Mouse (Mus musculus) hindbrain, embryonic 15.5 days (tissue): ENCODE measurements around the gene Prr23a2. TPM values are rescaled to one million over a fixed set of nuclear protein-coding genes. Genes with fewer than 3 reads are reported as not detected.
"Not testable (repeated sequence)": the region's sequence is repeated elsewhere in the genome, so short reads cannot be mapped to it uniquely, and the experiment has no call there.

Experiments
- ATAC-seq: fragments of 200-750 bp; cut with Nextera tagmentation; 2 replicates; pipeline ENCODE4 v1.8.0; 2017; ENCODE audit warnings: low read depth, moderate number of reproducible peaks, moderate TSS enrichment; ENCODE audit not compliant: low FRiP score
- H3K27ac ChIP-seq: fragments of 300-500 bp; sonication (generic); replicated peaks from 2 replicates; pipeline ENCODE4 v1.5.1; 2015; ENCODE audit warnings: mild to moderate bottlenecking, inconsistent platforms
- H3K27me3 ChIP-seq: fragments of 300-500 bp; sonication (generic); 2 replicates; pipeline ENCODE4 v1.6.1; 2015; ENCODE audit warnings: control low read depth, inconsistent platforms
- H3K36me3 ChIP-seq: fragments of 300-500 bp; sonication (generic); 2 replicates; pipeline ENCODE4 v1.6.1; 2015; ENCODE audit warnings: control low read depth, inconsistent platforms
- H3K4me1 ChIP-seq: fragments of 300-500 bp; sonication (generic); replicated peaks from 2 replicates; pipeline ENCODE4 v1.6.1; 2015; ENCODE audit warnings: control low read depth, inconsistent platforms
- H3K4me2 ChIP-seq: fragments of 300-500 bp; sonication (generic); 2 replicates; pipeline ENCODE4 v1.6.1; 2015; ENCODE audit warnings: moderate library complexity, mild to moderate bottlenecking, inconsistent platforms
- H3K4me3 ChIP-seq: fragments of 300-500 bp; sonication (generic); 2 replicates; pipeline ENCODE4 v1.5.1; 2015; ENCODE audit warnings: mild to moderate bottlenecking, inconsistent platforms
- H3K9ac ChIP-seq: fragments of 300-500 bp; sonication (generic); 2 replicates; pipeline ENCODE4 v1.6.1; 2015; ENCODE audit warnings: inconsistent platforms
- H3K9me3 ChIP-seq: fragments of 300-500 bp; sonication (generic); 2 replicates; pipeline ENCODE4 v1.6.1; 2016; ENCODE audit warnings: control low read depth, inconsistent platforms
- WGBS: fragments of 180-500 bp; shearing (Covaris S2); methylation state at CpG from one replicate; pipeline ENCODE4 v1.1.7; 2015; 5-methylcytosine and 5-hydroxymethylcytosine counted together
- polyA plus RNA-seq: library from polyadenylated mRNA; unstranded; fragments of >200 nt; fragmentation: Nextera tagmentation; extraction: Ambion mirVana; gene quantifications from 2 replicates; pipeline ENCODE4 v1.2.1, GENCODE M21; 2015

Gene Prr23a2
- polyA plus RNA-seq, result not detected in 2 replicates

DNA sequence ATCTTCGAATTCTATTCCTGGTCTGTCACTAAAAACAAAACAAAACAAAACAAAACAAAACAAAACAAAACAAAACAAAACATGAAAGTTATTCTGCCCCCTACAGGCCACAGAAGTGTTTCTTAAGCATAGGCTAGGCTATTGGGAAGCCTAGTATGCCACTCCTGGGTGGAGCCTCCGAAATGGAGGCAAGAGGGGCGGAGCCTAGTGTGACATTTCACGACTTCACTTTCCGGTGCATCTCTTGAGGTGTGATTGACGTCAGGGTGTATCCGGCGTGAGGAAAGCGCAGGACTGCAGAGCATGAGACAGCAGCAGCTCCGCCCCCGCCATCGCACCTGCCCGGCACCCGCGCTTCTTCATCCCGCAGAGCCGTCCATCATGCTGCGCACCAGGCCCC, at the start of gene Prr23a2:
TSS of gene Prr23a2 (plus strand) at position 285 of the 400 bp plus-strand sequence.
- H3K9ac ChIP-seq, result no peak within 1 kb of the TSS
- H3K36me3 ChIP-seq, result no peaks in the 10 kb centered on the region
- WGBS, result 81% methylated on average over 18 of the region's 18 CpGs
- H3K4me1 ChIP-seq, result no peaks in the 10 kb centered on the region
- no peak within 1 kb of the TSS for H3K27ac ChIP-seq
- no peak within 1 kb of the TSS for H3K4me2 ChIP-seq
- H3K9me3 ChIP-seq, result no peaks in the 10 kb centered on the region
- H3K4me3 ChIP-seq, result no peak within 1 kb of the TSS
- no peak for ATAC-seq
- no peaks in the 10 kb centered on the region for H3K27me3 ChIP-seq

DNA sequence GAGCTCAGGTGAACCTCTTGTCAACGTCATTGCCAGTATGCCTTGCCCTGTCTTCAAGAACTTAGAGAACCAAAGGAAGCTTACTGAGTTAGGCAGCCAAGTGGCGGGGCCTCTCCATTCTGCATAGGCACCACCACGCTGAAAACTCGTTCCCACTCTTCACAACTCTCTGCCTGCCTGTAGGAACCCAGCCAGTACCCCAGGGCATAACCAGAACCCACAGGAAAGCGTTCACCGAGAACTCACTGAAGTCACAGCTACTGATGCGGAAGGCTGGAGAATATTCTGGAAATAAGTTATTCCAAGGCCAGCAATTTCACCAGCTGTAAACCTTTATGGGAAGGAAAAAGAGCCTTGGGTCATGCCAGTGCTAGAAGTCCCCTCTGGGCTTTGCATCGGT, 48.7 kb upstream of the Prr23a2 start:
- no peaks in the 10 kb centered on the region for H3K36me3 ChIP-seq
- no peak overlapping the region for H3K4me3 ChIP-seq
- WGBS, result 89% methylated on average over 8 of the region's 8 CpGs
- H3K4me1 ChIP-seq, result no peaks in the 10 kb centered on the region
- H3K27ac ChIP-seq, result no peak overlapping the region
- H3K27me3 ChIP-seq, result no peaks in the 10 kb centered on the region
- H3K9me3 ChIP-seq, result no peaks in the 10 kb centered on the region
- no peak for ATAC-seq
- H3K4me2 ChIP-seq, result no peak overlapping the region
- H3K9ac ChIP-seq, result no peak overlapping the region

- not testable (repeated sequence) for ATAC-seq, H3K27ac ChIP-seq, H3K27me3 ChIP-seq, H3K9me3 ChIP-seq, H3K36me3 ChIP-seq, H3K4me3 ChIP-seq, H3K9ac ChIP-seq, H3K4me1 ChIP-seq, H3K4me2 ChIP-seq
- WGBS, result 63% methylated on average over 2 of the region's 2 CpGs
These were observed 46.8 kb upstream of the Prr23a2 start for GRCm38 (mm10) chr9:98809526-98809925.

GRCm38 (mm10) chr9:98816066-98816465, 40.2 kb upstream of the Prr23a2 start:
- no peak overlapping the region for H3K27ac ChIP-seq
- H3K36me3 ChIP-seq, result no peaks in the 10 kb centered on the region
- H3K9ac ChIP-seq, result no peak overlapping the region
- no peak for ATAC-seq
- H3K9me3 ChIP-seq, result no peaks in the 10 kb centered on the region
- 75% methylated on average over 3 of the region's 3 CpGs for WGBS
- no peaks in the 10 kb centered on the region for H3K27me3 ChIP-seq
- H3K4me2 ChIP-seq, result no peak overlapping the region
- H3K4me1 ChIP-seq, result no peaks in the 10 kb centered on the region
- H3K4me3 ChIP-seq, result no peak overlapping the region

DNA sequence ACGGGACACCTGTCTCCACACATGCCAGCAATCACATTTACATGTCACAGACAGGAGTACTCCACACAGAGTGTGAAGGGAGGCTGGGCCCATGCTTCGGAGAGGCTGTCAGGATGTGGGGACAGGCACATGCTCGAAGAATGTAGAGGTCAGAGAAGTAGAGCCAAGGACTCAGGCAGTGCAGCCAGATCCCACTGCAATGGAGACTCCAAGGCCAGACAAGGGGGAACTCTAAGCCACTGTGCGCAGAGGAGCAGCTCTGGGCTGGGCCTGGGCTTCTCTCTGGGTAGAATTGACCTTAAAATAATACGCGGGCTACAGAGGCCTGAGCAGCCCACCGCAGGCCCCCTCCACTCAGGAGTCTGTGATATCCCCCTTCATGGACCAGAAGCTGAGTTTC, 38.7 kb upstream of the Prr23a2 start:
- no peaks in the 10 kb centered on the region for H3K36me3 ChIP-seq
- H3K4me1 ChIP-seq, result no peaks in the 10 kb centered on the region
- H3K9me3 ChIP-seq, result no peaks in the 10 kb centered on the region
- 90% methylated on average over 7 of the region's 7 CpGs for WGBS
- no peak overlapping the region for H3K4me2 ChIP-seq
- ATAC-seq, result no peak
- H3K4me3 ChIP-seq, result no peak overlapping the region
- H3K27ac ChIP-seq, result no peak overlapping the region
- H3K27me3 ChIP-seq, result no peaks in the 10 kb centered on the region
- H3K9ac ChIP-seq, result no peak overlapping the region

- Histone ChIP-seq H3K9me3 (no peaks in the 10 kb centered on the region), H3K4me1 (no peaks in the 10 kb centered on the region), H3K4me2 (no peak overlapping the region), H3K27me3 (no peaks in the 10 kb centered on the region), H3K36me3 (no peaks in the 10 kb centered on the region), H3K9ac (no peak overlapping the region), H3K27ac (no peak overlapping the region), H3K4me3 (no peak overlapping the region)
- no peak for ATAC-seq
- WGBS, result 79% methylated on average over 5 of the region's 5 CpGs
These were observed 37.3 kb upstream of the Prr23a2 start for GRCm38 (mm10) chr9:98818971-98819370.

GRCm38 (mm10) chr9:98819481-98819880, 36.8 kb upstream of the Prr23a2 start:
- H3K4me2 ChIP-seq, result no peak overlapping the region
- H3K4me3 ChIP-seq, result no peak overlapping the region
- WGBS, result 88% methylated on average over 2 of the region's 2 CpGs
- no peaks in the 10 kb centered on the region for H3K36me3 ChIP-seq
- H3K27ac ChIP-seq, result no peak overlapping the region
- H3K4me1 ChIP-seq, result no peaks in the 10 kb centered on the region
- no peak for ATAC-seq
- H3K27me3 ChIP-seq, result no peaks in the 10 kb centered on the region
- no peak overlapping the region for H3K9ac ChIP-seq
- H3K9me3 ChIP-seq, result no peaks in the 10 kb centered on the region

- Histone ChIP-seq H3K27me3 (no peaks in the 10 kb centered on the region), H3K4me1 (no peaks in the 10 kb centered on the region), H3K9ac (no peak overlapping the region), H3K36me3 (no peaks in the 10 kb centered on the region), H3K4me3 (no peak overlapping the region), H3K9me3 (no peaks in the 10 kb centered on the region), H3K4me2 (no peak overlapping the region), H3K27ac (no peak overlapping the region)
- no peak for ATAC-seq
- WGBS, result 87% methylated on average over 4 of the region's 4 CpGs
These were observed 35.8 kb upstream of the Prr23a2 start for GRCm38 (mm10) chr9:98820461-98820860.

- Histone ChIP-seq H3K4me2 (no peak overlapping the region), H3K36me3 (no peaks in the 10 kb centered on the region), H3K9me3 (no peaks in the 10 kb centered on the region), H3K4me3 (no peak overlapping the region), H3K27me3 (no peaks in the 10 kb centered on the region), H3K9ac (no peak overlapping the region), H3K27ac (no peak overlapping the region), H3K4me1 (no peaks in the 10 kb centered on the region)
- no peak for ATAC-seq
These were observed 35.2 kb upstream of the Prr23a2 start for GRCm38 (mm10) chr9:98821067-98821466.

- Histone ChIP-seq H3K27ac (no peak overlapping the region), H3K9me3 (no peaks in the 10 kb centered on the region), H3K4me2 (no peak overlapping the region), H3K4me1 (no peaks in the 10 kb centered on the region), H3K27me3 (no peaks in the 10 kb centered on the region), H3K4me3 (no peak overlapping the region), H3K9ac (no peak overlapping the region), H3K36me3 (no peaks in the 10 kb centered on the region)
- no peak for ATAC-seq
- 87% methylated on average over 7 of the region's 7 CpGs for WGBS
These were observed 32.5 kb upstream of the Prr23a2 start for GRCm38 (mm10) chr9:98823805-98824204.

GRCm38 (mm10) chr9:98829508-98829907, 26.8 kb upstream of the Prr23a2 start:
- Histone ChIP-seq H3K4me3 (no peak overlapping the region), H3K36me3 (no peaks in the 10 kb centered on the region), H3K27me3 (no peaks in the 10 kb centered on the region), H3K4me1 (no peaks in the 10 kb centered on the region), H3K9ac (no peak overlapping the region), H3K9me3 (no peaks in the 10 kb centered on the region), H3K4me2 (no peak overlapping the region), H3K27ac (no peak overlapping the region)
- no peak for ATAC-seq
- 76% methylated on average over 5 of the region's 5 CpGs for WGBS

DNA sequence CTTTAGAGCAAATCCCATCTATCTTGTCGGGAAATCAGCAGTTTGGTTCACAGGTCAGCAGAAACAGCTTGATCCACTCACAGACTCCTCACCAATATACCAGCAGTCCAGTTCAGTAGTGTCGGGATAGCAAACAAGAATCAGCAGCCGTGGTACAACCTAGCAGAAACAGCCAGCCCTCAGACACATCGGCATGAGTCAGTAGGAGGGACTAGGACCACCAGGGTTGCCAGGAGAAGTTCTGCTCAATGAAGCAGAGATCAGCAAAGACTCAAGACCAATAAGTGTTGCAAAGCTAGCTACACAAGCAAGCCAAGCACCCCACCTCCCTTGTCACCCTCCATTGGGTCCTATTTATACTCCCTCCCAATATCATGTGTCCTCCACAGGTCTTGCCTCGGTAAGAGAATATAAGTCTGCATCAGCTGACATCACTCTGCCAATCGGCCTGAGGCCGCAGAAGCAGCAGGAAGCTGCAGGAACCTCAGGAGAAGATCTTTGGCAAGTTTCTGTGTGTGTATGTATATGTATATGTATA, 18.7 kb upstream of the Prr23a2 start:
- Histone ChIP-seq H3K4me3 (no peak overlapping the region), H3K36me3 (no peaks in the 10 kb centered on the region), H3K4me2 (no peak overlapping the region), H3K9ac (no peak overlapping the region), H3K4me1 (no peaks in the 10 kb centered on the region), H3K9me3 (no peaks in the 10 kb centered on the region), H3K27ac (no peak overlapping the region), H3K27me3 (no peaks in the 10 kb centered on the region)
- 81% methylated on average over 7 of the region's 7 CpGs for WGBS
- no peak for ATAC-seq

GRCm38 (mm10) chr9:98842117-98842516, 14.2 kb upstream of the Prr23a2 start, which contains the start of gene Prr23a1:
Gene Prr23a1 (plus strand): TSS chr9:98842503.
- WGBS, result 57% methylated on average over 22 of the region's 22 CpGs
- 0 out of 2 replicates have a peak within 1 kb of the TSS, but pooled peaks have one; percentile 4 for H3K4me3 ChIP-seq
- ATAC-seq, result no peak
- no peaks in the 10 kb centered on the region for H3K9me3 ChIP-seq
- H3K27me3 ChIP-seq, result no peaks in the 10 kb centered on the region
- peak within 1 kb of the TSS; percentile 39; the same call in 1 of the 2 replicates for H3K4me2 ChIP-seq
- H3K9ac ChIP-seq, result no peak within 1 kb of the TSS
- H3K36me3 ChIP-seq, result no peaks in the 10 kb centered on the region
- no peaks in the 10 kb centered on the region for H3K4me1 ChIP-seq
- H3K27ac ChIP-seq, result no peak within 1 kb of the TSS
